Mouse (Mus musculus) forebrain, embryonic 16.5 days (tissue): ENCODE results near the gene Nktr. TPM values are rescaled to one million over a fixed set of nuclear protein-coding genes. Genes with fewer than 3 reads are reported as not detected.

Experiments used
- ATAC-seq: fragments of 200-750 bp; cut with Nextera tagmentation; 2 replicates; pipeline ENCODE4 v1.8.0; 2017; ENCODE audit warnings: mild to moderate bottlenecking, moderate library complexity
- H3K27ac ChIP-seq: fragments of 300-500 bp; sonication (generic); 2 replicates; pipeline ENCODE4 v1.5.1; 2014; ENCODE audit warnings: low read length, control low read depth
- H3K27me3 ChIP-seq: fragments of 300-500 bp; sonication (generic); replicated peaks from 2 replicates; pipeline ENCODE4 v1.6.1; 2014; ENCODE audit warnings: low read length; ENCODE audit not compliant: control insufficient read depth, insufficient read depth
- H3K36me3 ChIP-seq: fragments of 300-500 bp; sonication (generic); 2 replicates; pipeline ENCODE4 v1.6.1; 2014; ENCODE audit not compliant: control insufficient read depth, insufficient read depth
- H3K4me1 ChIP-seq: fragments of 300-500 bp; sonication (generic); replicated peaks from 2 replicates; pipeline ENCODE4 v1.6.1; 2014; ENCODE audit warnings: low read length; ENCODE audit not compliant: control insufficient read depth, insufficient read depth
- H3K4me2 ChIP-seq: fragments of 300-500 bp; sonication (generic); 2 replicates; pipeline ENCODE4 v1.6.1; 2014; ENCODE audit warnings: mild to moderate bottlenecking, low read length, control low read depth
- H3K4me3 ChIP-seq: fragments of 300-500 bp; sonication (generic); replicated peaks from 2 replicates; pipeline ENCODE4 v1.5.1; 2014; ENCODE audit warnings: mild to moderate bottlenecking, low read length, control low read depth
- H3K9ac ChIP-seq: fragments of 300-500 bp; sonication (generic); replicated peaks from 2 replicates; pipeline ENCODE4 v1.6.1; 2014; ENCODE audit warnings: low read depth, low read length, control low read depth
- H3K9me3 ChIP-seq: fragments of 300-500 bp; sonication (generic); 2 replicates; pipeline ENCODE4 v1.6.1; 2016; ENCODE audit warnings: low read length; ENCODE audit not compliant: control insufficient read depth
- WGBS: fragments of 180-500 bp; shearing (Covaris S2); extraction: QIAGEN DNeasy Blood & Tissue Kit; methylation state at CpG from one replicate; pipeline ENCODE4 v1.1.7; 2014; 5-methylcytosine and 5-hydroxymethylcytosine counted together
- polyA plus RNA-seq: library from polyadenylated mRNA; unstranded; fragments of >200 nt; fragmentation: Nextera tagmentation; extraction: Ambion mirVana; gene quantifications from 2 replicates; pipeline ENCODE4 v1.2.1, GENCODE M21; 2015

Gene Nktr
- polyA plus RNA-seq, 1 experiment from 2014 or later: 60.4 TPM

GRCm38 (mm10) chr9:121772412-121772811, 53.4 kb downstream of the Nktr start:
- H3K36me3 ChIP-seq: peaks cover 4% of the 10 kb centered on the region; the same call in 1 of the 2 replicates
- no peak for ATAC-seq
- H3K4me3 ChIP-seq: no peak overlapping the region
- H3K9me3 ChIP-seq: no peaks in the 10 kb centered on the region
- H3K4me1 ChIP-seq: no peaks in the 10 kb centered on the region
- no peak overlapping the region for H3K9ac ChIP-seq
- peaks cover 5% of the 10 kb centered on the region; the same call in 1 of the 2 replicates for H3K27me3 ChIP-seq
- WGBS: 78% methylated on average over 5 of the region's 5 CpGs
- H3K4me2 ChIP-seq: no peak overlapping the region
- no peak overlapping the region for H3K27ac ChIP-seq

DNA sequence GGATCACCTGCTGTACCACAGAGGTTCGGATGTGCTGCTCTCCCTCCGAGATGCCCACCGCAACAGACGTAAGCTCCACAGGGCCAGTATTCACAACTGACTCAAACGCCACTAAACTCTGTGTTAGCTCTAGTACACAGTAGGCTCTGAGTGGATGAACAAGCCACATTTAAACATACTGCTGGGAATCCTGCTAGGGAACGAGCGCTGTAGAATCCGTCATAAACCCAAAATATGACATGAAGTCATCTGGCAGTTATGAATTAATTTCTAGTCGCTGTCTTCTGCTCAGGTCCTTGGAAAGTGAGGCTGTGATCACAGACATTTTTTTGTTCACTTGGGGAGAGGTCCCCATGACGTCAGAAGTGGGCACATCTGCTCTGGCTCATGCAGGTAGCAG, 57.0 kb downstream of the Nktr start:
- Histone ChIP-seq H3K27me3 (peaks cover 10% of the 10 kb centered on the region), H3K4me1 (peaks cover 7% of the 10 kb centered on the region; the same call in 1 of the 2 replicates), H3K9me3 (no peaks in the 10 kb centered on the region), H3K4me2 (no peak overlapping the region), H3K9ac (no peak overlapping the region), H3K36me3 (no peaks in the 10 kb centered on the region), H3K27ac (no peak overlapping the region), H3K4me3 (no peak overlapping the region)
- ATAC-seq: no peak
- 75% methylated on average over 10 of the region's 10 CpGs for WGBS

- H3K36me3 ChIP-seq: no peaks in the 10 kb centered on the region
- ATAC-seq: no peak
- no peak overlapping the region for H3K4me3 ChIP-seq
- 77% methylated on average over 7 of the region's 7 CpGs for WGBS
- no peak overlapping the region for H3K27ac ChIP-seq
- peaks cover 7% of the 10 kb centered on the region; the same call in 1 of the 2 replicates for H3K4me1 ChIP-seq
- H3K4me2 ChIP-seq: no peak overlapping the region
- H3K9ac ChIP-seq: no peak overlapping the region
- H3K27me3 ChIP-seq: peaks cover 10% of the 10 kb centered on the region
- H3K9me3 ChIP-seq: no peaks in the 10 kb centered on the region
Measured at GRCm38 (mm10) chr9:121776511-121776910, 57.5 kb downstream of the Nktr start.

DNA sequence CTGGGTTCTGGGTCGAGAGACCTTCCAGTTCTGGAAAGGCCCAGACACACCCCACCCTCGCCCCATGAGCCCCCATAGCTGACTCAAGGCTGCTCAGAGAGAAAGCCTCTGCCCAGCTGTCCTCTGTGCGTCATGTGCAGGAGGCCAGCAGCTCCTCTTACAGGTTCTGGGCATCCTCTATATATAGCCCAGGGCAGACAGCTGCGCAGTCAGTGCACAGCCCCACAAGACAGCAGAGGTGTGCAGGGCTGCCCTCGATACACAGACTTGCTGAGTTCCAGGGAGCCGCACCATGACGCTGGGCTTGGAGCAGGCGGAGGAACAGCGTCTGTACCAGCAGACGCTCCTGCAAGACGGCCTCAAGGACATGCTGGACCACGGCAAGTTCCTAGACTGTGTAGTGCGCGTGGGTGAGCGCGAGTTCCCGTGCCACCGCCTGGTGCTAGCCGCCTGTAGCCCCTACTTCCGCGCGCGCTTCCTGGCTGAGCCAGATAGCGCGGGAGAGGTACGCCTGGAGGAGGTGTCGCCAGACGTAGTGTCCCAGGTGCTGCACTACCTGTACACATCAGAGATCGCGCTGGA, 58.6 kb downstream of the Nktr start, which contains the start of gene Klhl40:
Gene Klhl40, plus strand, starts transcription at position 124 of the 582 bp plus-strand sequence.
- peak within 1 kb of the TSS; percentile 59 for H3K4me2 ChIP-seq
- H3K9me3 ChIP-seq: no peaks in the 10 kb centered on the region
- peaks cover 10% of the 10 kb centered on the region for H3K27me3 ChIP-seq
- H3K9ac ChIP-seq: peak within 1 kb of the TSS; percentile 12
- H3K36me3 ChIP-seq: no peaks in the 10 kb centered on the region
- ATAC-seq: peak; percentile 71
- 20% methylated on average over 30 of the region's 30 CpGs for WGBS
- H3K4me3 ChIP-seq: peak within 1 kb of the TSS; percentile 41
- peaks cover 7% of the 10 kb centered on the region; the same call in 1 of the 2 replicates for H3K4me1 ChIP-seq
- H3K27ac ChIP-seq: no peak within 1 kb of the TSS

DNA sequence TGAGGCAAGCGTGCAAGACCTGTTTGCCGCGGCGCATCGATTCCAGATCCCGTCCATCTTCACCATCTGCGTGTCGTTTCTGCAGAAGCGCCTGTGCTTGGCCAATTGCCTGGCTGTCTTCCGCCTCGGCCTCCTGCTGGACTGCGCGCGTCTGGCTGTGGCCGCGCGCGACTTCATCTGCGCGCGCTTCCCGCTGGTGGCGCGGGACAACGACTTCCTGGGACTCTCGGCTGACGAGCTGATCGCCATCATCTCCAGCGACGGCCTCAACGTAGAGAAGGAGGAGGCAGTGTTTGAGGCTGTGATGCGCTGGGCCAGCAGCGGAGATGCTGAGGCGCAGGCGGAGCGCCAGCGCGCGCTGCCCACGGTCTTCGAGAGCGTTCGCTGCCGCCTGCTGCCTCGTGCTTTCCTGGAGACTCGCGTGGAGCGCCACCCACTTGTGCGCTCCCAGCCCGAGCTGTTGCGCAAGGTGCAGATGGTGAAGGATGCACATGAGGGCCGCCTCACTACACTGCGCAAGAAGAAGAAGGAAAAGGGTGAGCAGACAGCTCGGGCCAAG, 59.2 kb downstream of the Nktr start:
- peak; percentile 63 for ATAC-seq
- Histone ChIP-seq H3K27ac (no peak overlapping the region), H3K36me3 (no peaks in the 10 kb centered on the region), H3K4me3 (peak overlapping the region; percentile 41), H3K9me3 (no peaks in the 10 kb centered on the region), H3K4me2 (peak overlapping the region; percentile 59), H3K9ac (peak overlapping the region; percentile 12), H3K4me1 (peaks cover 7% of the 10 kb centered on the region; the same call in 1 of the 2 replicates), H3K27me3 (peaks cover 10% of the 10 kb centered on the region)
- 10% methylated on average over 54 of the region's 54 CpGs for WGBS

DNA sequence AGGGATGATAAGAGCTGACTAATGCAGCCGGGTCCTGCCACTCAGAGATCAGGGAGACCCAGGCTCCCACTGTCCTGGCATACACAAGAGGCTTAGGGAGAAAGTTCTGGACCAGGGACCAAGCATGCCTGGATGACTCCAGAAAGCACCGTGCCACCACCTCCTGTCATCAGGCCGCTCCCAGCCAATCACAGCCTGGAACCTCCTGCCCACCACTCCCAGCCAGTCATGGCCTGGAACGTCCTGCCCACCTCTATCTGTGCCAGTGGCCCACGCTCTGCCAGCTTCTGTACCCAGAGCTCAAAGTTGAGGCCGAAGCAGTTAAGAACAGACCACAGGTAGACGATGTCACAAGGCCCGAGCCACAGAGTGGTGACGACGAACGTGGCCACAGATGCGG, 65.8 kb downstream of the Nktr start:
- H3K4me1 ChIP-seq: 0 out of 2 replicates have a peak, but pooled peaks cover 3% of the 10 kb centered on the region
- no peaks in the 10 kb centered on the region for H3K9me3 ChIP-seq
- no peak overlapping the region for H3K4me2 ChIP-seq
- H3K9ac ChIP-seq: no peak overlapping the region
- ATAC-seq: no peak
- no peaks in the 10 kb centered on the region for H3K36me3 ChIP-seq
- H3K27ac ChIP-seq: no peak overlapping the region
- no peak overlapping the region for H3K4me3 ChIP-seq
- H3K27me3 ChIP-seq: no peaks in the 10 kb centered on the region
- WGBS: 88% methylated on average over 12 of the region's 12 CpGs

- Histone ChIP-seq H3K27ac (no peak overlapping the region), H3K9ac (no peak overlapping the region), H3K36me3 (no peaks in the 10 kb centered on the region), H3K9me3 (no peaks in the 10 kb centered on the region), H3K4me1 (0 out of 2 replicates have a peak, but pooled peaks cover 3% of the 10 kb centered on the region), H3K4me2 (no peak overlapping the region), H3K27me3 (no peaks in the 10 kb centered on the region), H3K4me3 (no peak overlapping the region)
- 85% methylated on average over 8 of the region's 8 CpGs for WGBS
- ATAC-seq: no peak
Measured at GRCm38 (mm10) chr9:121785261-121785660, 66.3 kb downstream of the Nktr start.

- Histone ChIP-seq H3K9ac (no peak overlapping the region), H3K4me2 (no peak overlapping the region), H3K4me1 (0 out of 2 replicates have a peak, but pooled peaks cover 3% of the 10 kb centered on the region), H3K27ac (no peak overlapping the region), H3K27me3 (no peaks in the 10 kb centered on the region), H3K9me3 (no peaks in the 10 kb centered on the region), H3K4me3 (no peak overlapping the region), H3K36me3 (no peaks in the 10 kb centered on the region)
- WGBS: 81% methylated on average over 2 of the region's 2 CpGs
- no peak for ATAC-seq
Measured at GRCm38 (mm10) chr9:121786359-121786758, 67.4 kb downstream of the Nktr start.

GRCm38 (mm10) chr9:121791206-121791605, 72.2 kb downstream of the Nktr start:
- Histone ChIP-seq H3K27me3 (no peaks in the 10 kb centered on the region), H3K9me3 (no peaks in the 10 kb centered on the region), H3K9ac (no peak overlapping the region), H3K4me2 (no peak overlapping the region), H3K4me1 (peaks cover 9% of the 10 kb centered on the region; the same call in 1 of the 2 replicates), H3K4me3 (no peak overlapping the region), H3K36me3 (no peaks in the 10 kb centered on the region), H3K27ac (no peak overlapping the region)
- 19% methylated on average over 5 of the region's 5 CpGs for WGBS
- ATAC-seq: no peak
